Mouse (Mus musculus): Measurements from ENCODE around the gene Glis2.
"Not testable (repeated sequence)": the region's sequence is repeated elsewhere in the genome, so short reads cannot be mapped to it uniquely, and the experiment has no call there.

The Glis2 gene

DNA sequence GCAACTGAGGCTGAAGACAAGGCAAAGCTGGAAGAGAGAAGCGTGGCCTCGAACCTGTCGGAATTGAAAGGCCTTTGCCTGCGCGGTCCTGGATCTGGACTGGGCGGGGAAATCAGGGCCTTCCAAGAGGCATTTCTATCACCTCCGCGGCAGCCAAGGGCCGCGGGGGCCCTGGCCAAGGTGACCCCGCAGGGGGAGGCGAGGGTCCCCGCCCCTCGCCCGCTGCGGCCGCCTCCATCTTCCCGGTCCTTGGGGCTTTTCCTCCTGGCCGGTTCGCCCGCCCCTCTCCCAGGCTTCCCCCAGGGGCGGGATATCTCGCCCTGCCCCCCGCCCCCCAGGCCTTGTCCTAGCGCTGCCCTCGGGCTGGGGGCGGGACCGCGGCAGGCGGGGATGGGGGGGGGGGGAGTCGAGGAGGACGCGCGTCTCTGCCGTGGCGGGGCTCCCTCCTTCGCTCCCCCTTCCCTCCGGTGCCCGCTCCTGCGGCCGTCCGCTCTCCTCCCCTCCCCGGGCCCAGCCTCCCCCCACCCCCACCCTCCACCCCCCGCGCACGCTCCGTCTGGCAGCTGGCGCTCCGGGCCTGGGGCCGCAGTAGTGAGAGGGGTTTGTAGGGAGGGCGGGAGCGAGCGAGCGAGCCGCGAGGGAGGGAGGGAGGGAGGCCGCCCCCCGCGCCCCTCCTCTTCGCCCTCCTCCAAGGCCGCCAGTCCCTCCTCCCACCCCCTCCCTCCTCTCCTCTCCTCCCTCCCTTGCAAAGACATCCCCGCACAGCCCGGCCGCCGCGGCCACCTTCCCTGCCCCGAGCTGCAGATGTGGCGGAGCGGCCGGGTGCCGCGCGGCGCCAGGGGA is at the start of gene Glis2:
Gene Glis2 (plus strand): TSS at position 743 of the 843 bp plus-strand sequence.
- DNase-seq = peak; percentile 57

DNA sequence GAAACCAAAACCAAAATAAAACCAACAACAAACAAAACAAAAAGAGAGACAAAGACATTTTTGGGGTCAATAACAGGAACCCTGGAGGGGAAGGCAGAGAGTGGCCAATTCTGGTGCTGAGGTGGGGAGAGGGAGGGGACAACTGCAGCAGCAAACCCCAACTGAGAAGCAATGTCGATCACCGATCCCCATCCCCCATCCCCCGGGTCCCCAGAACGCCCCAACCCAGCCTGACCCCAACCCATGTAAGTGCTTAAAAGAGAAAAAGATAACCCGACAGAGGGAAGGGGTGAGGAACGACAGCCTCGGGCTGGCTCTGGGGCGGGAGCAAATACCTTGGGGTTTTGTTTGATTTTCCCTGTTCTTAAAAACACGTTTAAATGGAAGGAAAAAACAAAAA is 49.7 kb upstream of the Glis2 start:
- DNase-seq = no peak

- no peak for DNase-seq
Observed at GRCm38 (mm10) chr16:4546838-4547237, 47.7 kb upstream of the Glis2 start.

- no peak for DNase-seq
Observed at GRCm38 (mm10) chr16:4547611-4548010, 46.9 kb upstream of the Glis2 start.

- DNase-seq = no peak
Observed at GRCm38 (mm10) chr16:4548953-4549688, 45.4 kb upstream of the Glis2 start.

DNA sequence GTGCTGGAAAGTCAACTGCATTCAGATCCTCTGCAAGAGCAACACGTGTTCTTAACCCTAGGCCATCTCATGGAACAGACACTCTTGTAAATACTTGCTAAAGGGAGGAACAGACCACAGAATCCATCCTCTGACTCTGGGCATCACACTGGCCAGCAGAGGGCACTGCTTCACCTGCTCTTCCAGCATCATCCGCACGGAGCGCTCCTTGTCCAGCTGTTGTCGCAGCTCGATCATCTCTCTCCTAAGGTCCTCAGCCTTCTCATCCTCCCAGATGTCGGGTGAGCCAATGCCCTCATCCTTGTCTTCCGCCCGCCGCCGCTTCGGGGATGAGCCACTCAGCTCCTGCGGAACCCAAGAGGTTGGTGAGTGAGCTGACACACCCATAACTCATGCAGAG is 43.5 kb upstream of the Glis2 start:
- DNase-seq = peak; percentile 47

GRCm38 (mm10) chr16:4551885-4552284 is 42.6 kb upstream of the Glis2 start:
- DNase-seq = no peak

DNA sequence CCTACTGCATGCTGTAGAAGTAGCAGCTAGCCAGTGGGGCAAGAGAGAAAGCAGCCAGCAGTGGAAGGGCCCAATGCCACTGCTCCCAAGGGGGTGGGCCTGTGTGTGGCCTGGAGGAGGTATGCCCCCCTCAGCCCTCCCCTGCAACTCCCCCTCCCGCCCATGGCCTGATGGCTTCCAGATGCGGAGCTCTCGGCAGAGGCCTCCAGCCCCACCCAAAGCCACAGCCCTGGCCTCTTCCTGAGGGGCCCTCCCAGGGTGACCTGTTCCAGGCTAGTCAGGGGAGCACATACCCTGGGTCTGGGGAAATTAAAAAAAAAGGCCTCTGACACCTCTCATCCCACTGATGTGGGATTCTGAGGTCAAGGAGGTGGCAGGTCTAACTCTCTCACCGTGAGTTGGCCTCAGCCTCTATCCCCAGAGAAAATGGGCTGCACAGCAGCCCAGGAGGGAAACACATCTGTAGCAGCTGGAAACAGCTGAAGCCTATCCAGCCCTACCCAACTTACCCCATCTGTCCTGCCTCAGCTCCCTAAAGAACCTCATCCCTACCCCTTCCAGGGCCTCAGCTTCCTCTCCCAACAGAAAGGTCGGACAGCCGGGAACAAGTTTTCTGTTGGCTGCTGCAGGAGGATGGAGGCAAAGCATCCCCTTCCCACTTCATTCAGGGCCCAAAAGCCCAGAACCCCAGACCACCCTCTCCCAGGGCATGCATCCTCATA is 41.5 kb upstream of the Glis2 start:
- no peak for DNase-seq

DNA sequence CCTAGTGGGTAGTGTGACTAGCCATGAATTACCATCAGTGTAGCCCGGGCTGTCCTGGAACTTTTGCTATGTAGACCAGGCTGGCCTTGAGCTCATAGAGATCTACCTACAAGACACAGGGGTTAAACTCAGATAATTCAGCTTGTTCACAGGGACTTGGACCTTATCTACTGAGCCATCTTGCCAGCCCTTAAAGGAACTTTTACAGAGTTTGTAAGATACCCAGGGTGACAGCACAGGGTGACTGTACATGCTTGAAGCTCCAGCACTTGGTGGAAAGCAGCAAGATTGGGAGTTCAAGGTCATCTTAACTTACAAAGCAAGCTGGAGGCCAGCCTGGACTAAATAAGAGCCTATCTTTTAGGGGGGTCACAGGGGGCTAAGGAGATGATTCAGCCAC is 39.0 kb upstream of the Glis2 start:
- DNase-seq = no peak

DNA sequence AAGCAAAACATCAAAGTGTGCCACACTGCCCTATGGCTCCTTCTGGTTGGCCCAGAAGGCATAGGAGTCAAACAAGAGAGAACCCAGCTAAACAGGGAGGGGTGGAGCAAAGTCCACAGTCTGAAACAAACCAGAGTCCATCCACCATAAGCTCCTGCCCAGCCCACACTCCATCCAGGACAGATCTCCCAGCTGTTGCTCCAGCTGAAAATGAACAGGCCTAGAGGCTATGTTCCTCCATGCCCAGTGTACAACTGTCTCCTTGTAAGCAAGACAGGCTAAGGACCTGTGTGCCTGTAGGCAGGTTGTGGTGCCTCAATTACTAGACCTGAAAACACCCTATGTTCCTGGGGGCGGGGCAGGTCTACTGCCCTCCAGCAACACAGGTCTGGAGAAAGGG is 37.4 kb upstream of the Glis2 start:
- DNase-seq = no peak

GRCm38 (mm10) chr16:4557949-4558348 is 36.6 kb upstream of the Glis2 start:
- peak; percentile 81 for DNase-seq

GRCm38 (mm10) chr16:4558384-4558979 is 36.0 kb upstream of the Glis2 start:
- peak; percentile 92 for DNase-seq

DNA sequence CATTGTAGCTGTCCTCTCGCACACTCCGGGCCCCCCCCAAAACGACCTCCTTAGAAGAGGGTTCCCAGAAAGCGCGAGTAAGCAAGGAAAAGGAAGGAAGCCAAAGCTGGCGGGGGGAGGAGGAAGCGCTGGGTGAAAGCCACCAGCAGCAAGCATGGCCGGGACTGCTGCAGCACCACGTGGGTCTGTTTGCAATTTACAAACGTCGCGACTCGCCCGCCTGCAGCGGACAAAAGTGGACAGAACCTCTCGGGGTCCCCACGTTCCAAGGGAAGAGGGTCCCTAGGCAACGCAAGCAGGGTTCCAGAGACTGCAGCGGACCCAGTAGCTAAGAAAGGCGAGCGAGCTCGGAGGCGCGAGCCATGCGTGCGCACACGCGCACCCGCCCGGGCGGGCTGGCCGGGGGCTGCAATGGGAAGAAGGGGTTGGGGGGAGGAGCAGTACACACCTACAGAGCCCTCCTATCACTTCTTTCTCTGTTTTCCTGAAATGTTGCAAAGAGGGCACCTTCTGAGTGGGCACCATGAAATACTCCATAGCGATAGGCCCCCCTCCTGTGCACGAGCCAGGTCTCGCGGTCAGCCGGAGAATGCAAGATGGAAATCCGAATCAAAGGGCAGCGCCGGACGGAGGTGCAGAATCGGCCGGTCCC is 35.4 kb upstream of the Glis2 start:
- DNase-seq = peak; percentile 72

- peak; percentile 88 for DNase-seq
Observed at GRCm38 (mm10) chr16:4559715-4560144, 34.8 kb upstream of the Glis2 start, which contains the start of gene Tfap4. Gene Tfap4 (minus strand): TSS chr16:4559854.

GRCm38 (mm10) chr16:4560145-4560952 is 34.2 kb upstream of the Glis2 start:
- peak; percentile 82 for DNase-seq

- DNase-seq = peak; percentile 86
Observed at GRCm38 (mm10) chr16:4567912-4568311, 26.6 kb upstream of the Glis2 start.

GRCm38 (mm10) chr16:4570737-4571136 is 23.8 kb upstream of the Glis2 start:
- no peak for DNase-seq

DNA sequence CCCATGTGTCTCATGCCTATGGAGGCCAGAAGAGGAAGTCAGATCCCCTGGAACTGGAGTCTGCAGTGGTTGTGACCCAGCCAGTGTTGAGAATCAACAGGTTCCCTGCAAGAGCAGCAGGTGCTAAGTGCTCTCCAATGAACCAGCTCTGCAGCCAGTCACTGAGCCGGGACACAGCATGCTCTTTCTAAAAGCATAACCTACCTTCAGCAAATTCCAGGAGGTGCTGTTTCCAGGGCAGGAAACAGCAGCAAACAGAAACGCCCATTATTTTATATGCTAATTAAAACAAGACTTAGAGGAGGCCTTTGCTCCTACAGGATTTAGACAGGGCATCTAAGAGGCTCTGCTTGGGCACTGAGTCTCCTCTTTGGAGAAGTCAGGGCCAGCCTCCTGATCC is 18.5 kb upstream of the Glis2 start:
- no peak for DNase-seq

DNA sequence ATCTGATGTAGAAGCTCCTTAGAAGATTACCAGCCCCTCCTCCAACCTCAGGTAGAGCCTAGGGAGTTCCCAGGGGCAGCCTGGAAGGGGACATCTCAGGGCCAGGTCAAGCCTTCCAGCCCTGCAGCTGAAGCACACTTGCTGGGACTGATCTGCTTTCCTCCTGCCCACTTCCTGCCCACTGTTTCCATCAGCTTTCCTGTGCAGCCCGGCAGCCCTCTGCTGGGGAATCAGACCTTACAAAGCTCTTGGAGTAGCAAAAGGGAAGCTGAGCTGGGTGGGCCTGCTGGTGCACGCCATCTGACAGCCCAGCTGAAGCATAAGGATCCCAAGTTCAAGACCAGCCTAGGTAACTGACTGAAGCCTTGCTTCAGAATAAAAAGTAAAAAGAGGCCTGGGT is 17.6 kb upstream of the Glis2 start:
- DNase-seq = peak; percentile 48

- no peak for DNase-seq
Observed at GRCm38 (mm10) chr16:4578630-4579029, 15.9 kb upstream of the Glis2 start.

DNA sequence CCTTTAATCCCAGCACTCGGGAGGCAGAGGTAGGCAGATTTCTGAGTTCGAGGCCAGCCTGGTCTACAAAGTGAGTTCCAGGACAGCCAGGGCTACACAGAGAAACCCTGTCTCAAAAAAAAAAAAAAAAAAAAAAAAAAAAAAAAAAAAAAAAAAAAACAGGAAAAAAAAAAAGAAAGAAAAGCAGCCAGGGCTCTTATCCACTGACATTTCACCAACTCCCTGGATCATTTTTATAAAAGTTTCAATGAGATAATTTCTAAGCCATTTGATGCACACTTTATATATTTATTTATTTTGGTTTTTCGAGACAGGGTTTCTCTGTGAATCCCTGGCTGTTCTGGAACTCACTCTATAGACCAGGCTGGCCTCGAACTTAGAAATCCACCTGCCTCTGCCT is 13.3 kb upstream of the Glis2 start:
- DNase-seq = not testable (repeated sequence)

- no peak for DNase-seq
Observed at GRCm38 (mm10) chr16:4583807-4584206, 10.7 kb upstream of the Glis2 start.
